Mouse (Mus musculus) cerebellum, adult 2 months (tissue): ENCODE data around the gene Trp53bp2.

Source experiments
- CTCF ChIP-seq: fragments of 200-500 bp; IDR thresholded peaks from 2 replicates; pipeline ENCODE4 v1.5.1; 2011; ENCODE audit warnings: low read depth, mild to moderate bottlenecking, control low read depth, low read length, moderate library complexity, borderline replicate concordance; ENCODE audit not compliant: insufficient read depth
- POLR2A ChIP-seq: fragments of 200-500 bp; IDR thresholded peaks from 2 replicates; pipeline ENCODE4 v1.6.1; 2011; ENCODE audit warnings: low read length, control low read depth, borderline replicate concordance; ENCODE audit not compliant: insufficient read depth

GRCm38 (mm10) chr1:182478935-182479334 is 70.0 kb downstream of the Trp53bp2 start:
- TF ChIP-seq CTCF (no peak), POLR2A (no peak)
